Mouse (Mus musculus) left cerebral cortex, adult 18-20 months (tissue): ENCODE measurements around the gene Rela. TPM values are rescaled to one million over a fixed set of nuclear protein-coding genes. Genes with fewer than 3 reads are reported as not detected.
"Not testable (repeated sequence)": the region's sequence is repeated elsewhere in the genome, so short reads cannot be mapped to it uniquely, and the experiment has no call there.

ENCODE experiments used
- DNase-seq, 2 experiments: peaks; one replicate each; pipeline ENCODE4 v3.0.0; 2021 to 2022; ENCODE audit warnings: low spot score in 2 of 2, mixed read lengths in 1 of 2
- total RNA-seq, 2 experiments: library from RNA; stranded (reverse); gene quantifications; 2 replicates each; pipeline ENCODE4 v1.2.3; 2021

The Rela gene
- total RNA-seq, 2 experiments from 2014 or later: 18.8 to 22.0 TPM

- peak; percentile 67 to 76 for DNase-seq
Observed at GRCm38 (mm10) chr19:5662981-5663913, 26.0 kb downstream of the Rela start, which contains the start of gene Sipa1. TSS of gene Sipa1 (minus strand) at chr19:5663707.

- no peak for DNase-seq
Observed at GRCm38 (mm10) chr19:5664669-5665257, 27.5 kb downstream of the Rela start.

GRCm38 (mm10) chr19:5665465-5665864 is 28.2 kb downstream of the Rela start:
- no peak for DNase-seq

GRCm38 (mm10) chr19:5666386-5666785 is 29.1 kb downstream of the Rela start:
- DNase-seq: no peak

- DNase-seq: no peak
Observed at GRCm38 (mm10) chr19:5668372-5668771, 31.1 kb downstream of the Rela start.

GRCm38 (mm10) chr19:5680432-5680831 is 43.1 kb downstream of the Rela start:
- no peak for DNase-seq

- no peak for DNase-seq
Observed at GRCm38 (mm10) chr19:5684236-5684635, 47.0 kb downstream of the Rela start.

- no peak for DNase-seq
Observed at GRCm38 (mm10) chr19:5684985-5685384, 47.7 kb downstream of the Rela start.

GRCm38 (mm10) chr19:5685431-5685830 is 48.1 kb downstream of the Rela start:
- no peak for DNase-seq

GRCm38 (mm10) chr19:5685861-5686260 is 48.6 kb downstream of the Rela start:
- no peak for DNase-seq

- no peak for DNase-seq
Observed at GRCm38 (mm10) chr19:5686437-5686836, 49.2 kb downstream of the Rela start.

GRCm38 (mm10) chr19:5686954-5687353 is 49.7 kb downstream of the Rela start:
- DNase-seq: not testable (repeated sequence)

- DNase-seq: no peak
Observed at GRCm38 (mm10) chr19:5687738-5688137, 50.5 kb downstream of the Rela start.

GRCm38 (mm10) chr19:5688200-5689087 is 51.2 kb downstream of the Rela start, which contains the start of the genes Map3k11 and Pcnx3:
TSS of gene Map3k11 (plus strand) at chr19:5688742.
TSS of gene Pcnx3 (minus strand) at chr19:5688908.
- peak; percentile 98 to 99 for DNase-seq

- DNase-seq: no peak
Observed at GRCm38 (mm10) chr19:5689088-5689428, 51.8 kb downstream of the Rela start.

- peak; percentile 69 to 70 for DNase-seq
Observed at GRCm38 (mm10) chr19:5689565-5690342, 52.5 kb downstream of the Rela start.

GRCm38 (mm10) chr19:5690343-5690735 is 53.1 kb downstream of the Rela start:
- peak in 1 of 2 experiments; percentile 40 for DNase-seq

- DNase-seq: no peak
Observed at GRCm38 (mm10) chr19:5691601-5692000, 54.3 kb downstream of the Rela start.

- DNase-seq: no peak
Observed at GRCm38 (mm10) chr19:5692086-5692912, 55.0 kb downstream of the Rela start.
